20 mouse cellular contexts compared by ENCODE assay signal in genomic region chr5:45473521-45473920, GRCm38 (mm10). TPM values are rescaled to one million over a fixed set of nuclear protein-coding genes. Genes with fewer than 3 reads are reported as not detected.
A peak's percentile ranks its signal among the peaks of the same experiment; 100 is the strongest.
DNase-seq lines count a peak whose midpoint lies in the region; ATAC-seq and TF ChIP-seq lines count a peak whose summit lies in the region.
"Had no signal": no experiment of that assay in that cellular context is flagged by ENCODE, and none has a peak within 500 bp of the region (broad histone marks: within the 10 kb centered on the region; RNA-seq: fewer than 3 reads in every experiment).

No protein-coding gene starts in this region.

- WGBS in forebrain, embryonic 13.5 days = 73% methylated on average over 1 of the region's 1 CpGs
- 85% methylated on average over 1 of the region's 1 CpGs for WGBS in forebrain, embryonic 12.5 days
- 76% methylated on average over 1 of the region's 1 CpGs for WGBS in lung, embryonic 16.5 days

- ATAC-seq in forebrain, embryonic 13.5 days = peak; percentile 32; the same call in 1 of the 2 replicates
- no peak for ATAC-seq in forebrain, embryonic 12.5 days (ENCODE audit: low FRiP score)
- no peak for ATAC-seq in lung, embryonic 16.5 days (ENCODE audit: low read depth)

- peaks cover 23% of the 10 kb centered on the region for H3K4me1 ChIP-seq in forebrain, embryonic 13.5 days
- H3K4me1 ChIP-seq in forebrain, embryonic 12.5 days = peaks cover 8% of the 10 kb centered on the region
- peaks cover 18% of the 10 kb centered on the region for H3K4me1 ChIP-seq in lung, embryonic 16.5 days (replicated peaks; ENCODE audit: control insufficient read depth, insufficient read depth, low read length)
- H3K4me1 ChIP-seq: neural tube, embryonic 12.5 days had no signal

- peak; percentile 46 for DNase-seq in layer of hippocampus, adult 11-12 months (ENCODE audit: low spot score)
- no peak for DNase-seq in layer of hippocampus, adult 9-10 months (ENCODE audit: low spot score)
- no peak for DNase-seq in lung, postnatal 36 days
- no peak for DNase-seq in ovary, adult 18-20 months (ENCODE audit: low spot score)
- DNase-seq: cerebellum, adult 11-12 months; gastrocnemius, postnatal 14 days had no signal

- H3K9me3 ChIP-seq in forebrain, embryonic 13.5 days (replicated peaks) = no peaks in the 10 kb centered on the region
- no peaks in the 10 kb centered on the region for H3K9me3 ChIP-seq in forebrain, embryonic 12.5 days
- H3K9me3 ChIP-seq in lung, embryonic 16.5 days (ENCODE audit: control insufficient read depth, low read length) = no peaks in the 10 kb centered on the region
- H3K9me3 ChIP-seq: heart, embryonic 13.5 days; limb, embryonic 13.5 days; midbrain, embryonic 13.5 days; neural tube, embryonic 12.5 days had no signal

- H3K4me3 ChIP-seq in forebrain, embryonic 13.5 days = no peak overlapping the region
- H3K4me3 ChIP-seq in forebrain, embryonic 12.5 days (replicated peaks) = no peak overlapping the region
- H3K4me3 ChIP-seq in lung, embryonic 16.5 days (ENCODE audit: low read length) = no peak overlapping the region
- no peak overlapping the region for H3K4me3 ChIP-seq in myocyte
- H3K4me3 ChIP-seq: heart, embryonic 13.5 days; limb, embryonic 13.5 days; midbrain, embryonic 13.5 days; neural tube, embryonic 12.5 days had no signal

- TF ChIP-seq POLR2A in myocyte (IDR thresholded peaks at IDR 0.05; ENCODE audit: insufficient read length, low read depth) = no peak

- H3K9ac ChIP-seq in forebrain, embryonic 13.5 days = no peak overlapping the region
- no peak overlapping the region for H3K9ac ChIP-seq in forebrain, embryonic 12.5 days
- H3K9ac ChIP-seq in lung, embryonic 16.5 days (ENCODE audit: low read length) = no peak overlapping the region
- H3K9ac ChIP-seq: heart, embryonic 13.5 days; limb, embryonic 13.5 days; liver, embryonic 14.5 days; midbrain, embryonic 13.5 days; neural tube, embryonic 12.5 days had no signal

- no peak overlapping the region for H3K27ac ChIP-seq in forebrain, embryonic 13.5 days
- no peak overlapping the region for H3K27ac ChIP-seq in forebrain, embryonic 12.5 days
- peak overlapping the region; percentile 18 for H3K27ac ChIP-seq in lung, embryonic 16.5 days (ENCODE audit: low read length)
- H3K27ac ChIP-seq: heart, embryonic 13.5 days; hindbrain, postnatal 0 days; limb, embryonic 13.5 days; liver, embryonic 14.5 days; midbrain, embryonic 13.5 days; neural tube, embryonic 12.5 days had no signal

- H3K4me2 ChIP-seq in forebrain, embryonic 13.5 days = 0 out of 2 replicates have a peak overlapping the region, but pooled peaks have one; percentile 4
- H3K4me2 ChIP-seq in forebrain, embryonic 12.5 days = no peak overlapping the region
- no peak overlapping the region for H3K4me2 ChIP-seq in lung, embryonic 16.5 days (ENCODE audit: low read depth, low read length)
- H3K4me2 ChIP-seq in myocyte (ENCODE audit: low read depth) = peak overlapping the region; percentile 77
- H3K4me2 ChIP-seq: heart, embryonic 13.5 days; limb, embryonic 13.5 days; midbrain, embryonic 13.5 days; neural tube, embryonic 12.5 days had no signal

- no peak overlapping the region for H3ac ChIP-seq in myocyte (ENCODE audit: control insufficient read depth, insufficient read length)

- 0 out of 2 replicates have a peak, but pooled peaks cover 2% of the 10 kb centered on the region for H3K27me3 ChIP-seq in forebrain, embryonic 13.5 days
- H3K27me3 ChIP-seq in forebrain, embryonic 12.5 days = peaks cover 13% of the 10 kb centered on the region; the same call in 1 of the 2 replicates
- no peaks in the 10 kb centered on the region for H3K27me3 ChIP-seq in lung, embryonic 16.5 days (ENCODE audit: control insufficient read depth, insufficient read depth, low read depth, low read length)
- no peaks in the 10 kb centered on the region for H3K27me3 ChIP-seq in myocyte (ENCODE audit: control insufficient read depth, insufficient read depth, insufficient read length)
- H3K27me3 ChIP-seq: limb, embryonic 13.5 days; midbrain, embryonic 13.5 days; neural tube, embryonic 12.5 days had no signal

- H3K36me3 ChIP-seq in forebrain, embryonic 13.5 days (ENCODE audit: poor library complexity, severe bottlenecking) = no peaks in the 10 kb centered on the region
- no peaks in the 10 kb centered on the region for H3K36me3 ChIP-seq in forebrain, embryonic 12.5 days (replicated peaks)
- no peaks in the 10 kb centered on the region for H3K36me3 ChIP-seq in lung, embryonic 16.5 days (ENCODE audit: control insufficient read depth, insufficient read depth, low read length)
- H3K36me3 ChIP-seq in myocyte (ENCODE audit: control insufficient read depth, insufficient read depth) = no peaks in the 10 kb centered on the region
- H3K36me3 ChIP-seq: heart, embryonic 13.5 days; limb, embryonic 13.5 days; midbrain, embryonic 13.5 days; neural tube, embryonic 12.5 days had no signal

- H3K79me2 ChIP-seq in myocyte (ENCODE audit: control insufficient read depth, insufficient read depth) = no peaks in the 10 kb centered on the region

TF ChIP-seq in myocyte, 11 proteins besides CTCF, POLR2A, EP300 and RAD21:
- TF ChIP-seq USF1 (IDR thresholded peaks at IDR 0.05; ENCODE audit: low read depth) (no peak), SRF (IDR thresholded peaks at IDR 0.05; ENCODE audit: control insufficient read depth, insufficient read length, low read depth) (no peak), E2F4 (IDR thresholded peaks at IDR 0.05; ENCODE audit: insufficient read depth) (no peak), REST (IDR thresholded peaks at IDR 0.05; ENCODE audit: insufficient read depth, insufficient read length) (no peak), CEBPB (IDR thresholded peaks at IDR 0.05; ENCODE audit: insufficient read depth, poor library complexity, severe bottlenecking) (no peak), MYOG (IDR thresholded peaks at IDR 0.05; ENCODE audit: control insufficient read depth in 1 of 3, insufficient read depth in 1 of 3, insufficient read length in 2 of 3, low read depth in 2 of 3) (no peak), MYOD1 (IDR thresholded peaks at IDR 0.05; ENCODE audit: control insufficient read depth in 1 of 3, insufficient read length in 2 of 3, low read depth in 2 of 3) (no peak), TCF3 (IDR thresholded peaks at IDR 0.05; ENCODE audit: insufficient read length, low read depth) (no peak), TCF12 (IDR thresholded peaks at IDR 0.05; ENCODE audit: insufficient read depth, poor library complexity, severe bottlenecking) (no peak), POLR2AphosphoS2 (IDR thresholded peaks at IDR 0.05; ENCODE audit: insufficient read length, low read depth) (no peak), MAX (IDR thresholded peaks at IDR 0.05; ENCODE audit: low read depth) (no peak)

RNA-seq across cellular contexts. Expression of gene Lap3, which starts 19.7 kb away (rescaled TPM):
- 47.9 and 50.3 TPM in 2 replicates for polyA plus RNA-seq in forebrain, embryonic 13.5 days (2015; fragmentation: Nextera tagmentation; extraction: Ambion mirVana)
- 67.2 and 67.7 TPM in 2 replicates for polyA plus RNA-seq in forebrain, embryonic 12.5 days (2016; fragmentation: Nextera tagmentation; extraction: Ambion mirVana)
- polyA plus RNA-seq in lung, embryonic 16.5 days (2015; fragmentation: Nextera tagmentation; extraction: Ambion mirVana) = 88.9 and 89.2 TPM in 2 replicates
- polyA plus RNA-seq in myocyte (2012; fragmentation: generic; extraction: Trizol) = 70.5 TPM

RNA-seq across cellular contexts. Expression of gene Clrn2, which starts 20.0 kb away (rescaled TPM):
- not detected in 2 replicates for polyA plus RNA-seq in forebrain, embryonic 13.5 days (2015; fragmentation: Nextera tagmentation; extraction: Ambion mirVana)
- polyA plus RNA-seq in forebrain, embryonic 12.5 days (2016; fragmentation: Nextera tagmentation; extraction: Ambion mirVana) = not detected in 2 replicates
- not detected in 2 replicates for polyA plus RNA-seq in lung, embryonic 16.5 days (2015; fragmentation: Nextera tagmentation; extraction: Ambion mirVana)
- not detected for polyA plus RNA-seq in myocyte (2012; fragmentation: generic; extraction: Trizol)
- polyA plus RNA-seq: heart, embryonic 13.5 days; hindbrain, embryonic 11.5 days; intestine, embryonic 16.5 days; kidney, embryonic 14.5 days; limb, embryonic 13.5 days; liver, embryonic 14.5 days; midbrain, embryonic 13.5 days; neural tube, embryonic 12.5 days; spleen, adult 2 months had no signal

RNA-seq across cellular contexts. Expression of gene Qdpr, which starts 23.5 kb away (rescaled TPM):
- 99.7 and 106 TPM in 2 replicates for polyA plus RNA-seq in forebrain, embryonic 13.5 days (2015; fragmentation: Nextera tagmentation; extraction: Ambion mirVana)
- 102 TPM in 2 replicates for polyA plus RNA-seq in forebrain, embryonic 12.5 days (2016; fragmentation: Nextera tagmentation; extraction: Ambion mirVana)
- polyA plus RNA-seq in lung, embryonic 16.5 days (2015; fragmentation: Nextera tagmentation; extraction: Ambion mirVana) = 126 and 127 TPM in 2 replicates
- 62.4 TPM for polyA plus RNA-seq in myocyte (2012; fragmentation: generic; extraction: Trizol)

RNA-seq across cellular contexts. Expression of gene Med28, which starts 46.5 kb away (rescaled TPM):
- 318 and 344 TPM in 2 replicates for polyA plus RNA-seq in forebrain, embryonic 13.5 days (2015; fragmentation: Nextera tagmentation; extraction: Ambion mirVana)
- 285 and 297 TPM in 2 replicates for polyA plus RNA-seq in forebrain, embryonic 12.5 days (2016; fragmentation: Nextera tagmentation; extraction: Ambion mirVana)
- polyA plus RNA-seq in lung, embryonic 16.5 days (2015; fragmentation: Nextera tagmentation; extraction: Ambion mirVana) = 232 and 240 TPM in 2 replicates
- 152 TPM for polyA plus RNA-seq in myocyte (2012; fragmentation: generic; extraction: Trizol)

Comparison
In these comparisons a context has a peak if more than half of its experiments do, and no peak if none do; other contexts are left out.
1. H3K4me2 ChIP-seq: peak in forebrain, embryonic 13.5 days (single experiment) and myocyte (single experiment); none in forebrain, embryonic 12.5 days (single experiment) and lung, embryonic 16.5 days (single experiment).